Mouse (Mus musculus) kidney, embryonic 16.5 days (tissue): Measurements from ENCODE around the gene Icos. TPM values are rescaled to one million over a fixed set of nuclear protein-coding genes. Genes with fewer than 3 reads are reported as not detected.

ENCODE experiments used
- ATAC-seq: fragments of 200-750 bp; cut with Nextera tagmentation; 2 replicates; pipeline ENCODE4 v1.8.0; 2017; ENCODE audit warnings: moderate TSS enrichment; ENCODE audit not compliant: low FRiP score, low TSS enrichment
- H3K27ac ChIP-seq: fragments of 300-500 bp; sonication (generic); 2 replicates; pipeline ENCODE4 v1.5.1; 2014; ENCODE audit warnings: low read length
- H3K27me3 ChIP-seq: fragments of 300-500 bp; sonication (generic); 2 replicates; pipeline ENCODE4 v1.6.1; 2014; ENCODE audit warnings: low read length, control low read depth, mixed read lengths; ENCODE audit not compliant: insufficient read depth
- H3K36me3 ChIP-seq: fragments of 300-500 bp; sonication (generic); 2 replicates; pipeline ENCODE4 v1.6.1; 2014; ENCODE audit warnings: low read length, control low read depth, mixed read lengths; ENCODE audit not compliant: insufficient read depth
- H3K4me1 ChIP-seq: fragments of 300-500 bp; sonication (generic); 2 replicates; pipeline ENCODE4 v1.6.1; 2014; ENCODE audit warnings: low read length, control low read depth, mixed read lengths; ENCODE audit not compliant: insufficient read depth
- H3K4me2 ChIP-seq: fragments of 300-500 bp; sonication (generic); replicated peaks from 2 replicates; pipeline ENCODE4 v1.6.1; 2014; ENCODE audit warnings: low read depth, low read length
- H3K4me3 ChIP-seq: fragments of 300-500 bp; sonication (generic); 2 replicates; pipeline ENCODE4 v1.5.1; 2014; ENCODE audit warnings: mild to moderate bottlenecking, low read length
- H3K9ac ChIP-seq: fragments of 300-500 bp; sonication (generic); replicated peaks from 2 replicates; pipeline ENCODE4 v1.6.1; 2014; ENCODE audit warnings: low read length
- H3K9me3 ChIP-seq: fragments of 300-500 bp; sonication (generic); 2 replicates; pipeline ENCODE4 v1.6.1; 2016; ENCODE audit warnings: low read length, control low read depth
- WGBS: fragments of 180-500 bp; shearing (Covaris S2); extraction: QIAGEN DNeasy Blood & Tissue Kit; methylation state at CpG from one replicate; pipeline ENCODE4 v1.1.7; 2014; 5-methylcytosine and 5-hydroxymethylcytosine counted together
- polyA plus RNA-seq: library from polyadenylated mRNA; unstranded; fragments of >200 nt; fragmentation: Nextera tagmentation; extraction: Ambion mirVana; gene quantifications from 2 replicates; pipeline ENCODE4 v1.2.1, GENCODE M21; 2015

The Icos gene
- polyA plus RNA-seq, 1 experiment from 2014 or later = 0.07 TPM

GRCm38 (mm10) chr1:60958287-60958686 lies 19.4 kb upstream of the Icos start:
- Histone ChIP-seq H3K9ac (no peak overlapping the region), H3K4me2 (no peak overlapping the region), H3K27ac (no peak overlapping the region), H3K36me3 (no peaks in the 10 kb centered on the region), H3K27me3 (no peaks in the 10 kb centered on the region), H3K9me3 (no peaks in the 10 kb centered on the region), H3K4me3 (no peak overlapping the region), H3K4me1 (0 out of 2 replicates have a peak, but pooled peaks cover 4% of the 10 kb centered on the region)
- 70% methylated on average over 1 of the region's 1 CpGs for WGBS
- ATAC-seq = no peak

GRCm38 (mm10) chr1:60959246-60959645 lies 18.5 kb upstream of the Icos start:
- no peaks in the 10 kb centered on the region for H3K9me3 ChIP-seq
- H3K27me3 ChIP-seq = no peaks in the 10 kb centered on the region
- 0 out of 2 replicates have a peak, but pooled peaks cover 4% of the 10 kb centered on the region for H3K4me1 ChIP-seq
- H3K36me3 ChIP-seq = no peaks in the 10 kb centered on the region
- no peak overlapping the region for H3K9ac ChIP-seq
- H3K4me3 ChIP-seq = no peak overlapping the region
- no peak overlapping the region for H3K4me2 ChIP-seq
- 75% methylated on average over 4 of the region's 4 CpGs for WGBS
- H3K27ac ChIP-seq = no peak overlapping the region
- no peak for ATAC-seq

GRCm38 (mm10) chr1:60960451-60960850 lies 17.3 kb upstream of the Icos start:
- Histone ChIP-seq H3K4me1 (0 out of 2 replicates have a peak, but pooled peaks cover 4% of the 10 kb centered on the region), H3K27me3 (no peaks in the 10 kb centered on the region), H3K4me3 (no peak overlapping the region), H3K27ac (no peak overlapping the region), H3K36me3 (no peaks in the 10 kb centered on the region), H3K9ac (no peak overlapping the region), H3K4me2 (0 out of 2 replicates have a peak overlapping the region, but pooled peaks have one; percentile 15), H3K9me3 (no peaks in the 10 kb centered on the region)
- WGBS = 53% methylated on average over 11 of the region's 11 CpGs
- 0 out of 2 replicates have a peak, but pooled peaks have one; percentile 51 for ATAC-seq

- no peak; the same call in 1 of the 2 replicates for ATAC-seq
- H3K27me3 ChIP-seq = no peaks in the 10 kb centered on the region
- H3K9ac ChIP-seq = no peak overlapping the region
- H3K9me3 ChIP-seq = no peaks in the 10 kb centered on the region
- 0 out of 2 replicates have a peak, but pooled peaks cover 4% of the 10 kb centered on the region for H3K4me1 ChIP-seq
- 24% methylated on average over 4 of the region's 4 CpGs for WGBS
- no peak overlapping the region for H3K4me3 ChIP-seq
- no peaks in the 10 kb centered on the region for H3K36me3 ChIP-seq
- H3K27ac ChIP-seq = no peak overlapping the region
- 0 out of 2 replicates have a peak overlapping the region, but pooled peaks have one; percentile 15 for H3K4me2 ChIP-seq
These were observed 16.6 kb upstream of the Icos start for GRCm38 (mm10) chr1:60961080-60961479.

- no peaks in the 10 kb centered on the region for H3K27me3 ChIP-seq
- WGBS = 86% methylated on average over 4 of the region's 4 CpGs
- no peaks in the 10 kb centered on the region for H3K9me3 ChIP-seq
- no peak overlapping the region for H3K4me2 ChIP-seq
- no peak overlapping the region for H3K4me3 ChIP-seq
- 0 out of 2 replicates have a peak, but pooled peaks cover 4% of the 10 kb centered on the region for H3K4me1 ChIP-seq
- no peaks in the 10 kb centered on the region for H3K36me3 ChIP-seq
- no peak overlapping the region for H3K27ac ChIP-seq
- no peak for ATAC-seq
- no peak overlapping the region for H3K9ac ChIP-seq
These were observed 15.6 kb upstream of the Icos start for GRCm38 (mm10) chr1:60962095-60962494.

GRCm38 (mm10) chr1:60967521-60967920 lies 10.2 kb upstream of the Icos start:
- Histone ChIP-seq H3K36me3 (no peaks in the 10 kb centered on the region), H3K4me2 (no peak overlapping the region), H3K27ac (no peak overlapping the region), H3K9ac (no peak overlapping the region), H3K4me1 (no peaks in the 10 kb centered on the region), H3K27me3 (no peaks in the 10 kb centered on the region), H3K9me3 (no peaks in the 10 kb centered on the region), H3K4me3 (no peak overlapping the region)
- no peak for ATAC-seq
- WGBS = 33% methylated on average over 2 of the region's 2 CpGs

- no peaks in the 10 kb centered on the region for H3K9me3 ChIP-seq
- ATAC-seq = no peak
- no peak overlapping the region for H3K27ac ChIP-seq
- no peak overlapping the region for H3K9ac ChIP-seq
- H3K36me3 ChIP-seq = no peaks in the 10 kb centered on the region
- no peaks in the 10 kb centered on the region for H3K4me1 ChIP-seq
- no peak overlapping the region for H3K4me2 ChIP-seq
- WGBS = 77% methylated on average over 1 of the region's 1 CpGs
- no peak overlapping the region for H3K4me3 ChIP-seq
- H3K27me3 ChIP-seq = no peaks in the 10 kb centered on the region
These were observed 6.9 kb upstream of the Icos start for GRCm38 (mm10) chr1:60970846-60971245.

GRCm38 (mm10) chr1:60974221-60974620 lies 3.5 kb upstream of the Icos start:
- 90% methylated on average over 3 of the region's 3 CpGs for whole genome bisulfite sequencing
- ATAC-seq = no peak

GRCm38 (mm10) chr1:60975646-60976294 lies 2.0 kb upstream of the Icos start:
- Histone ChIP-seq H3K4me3 (no peak overlapping the region), H3K27me3 (no peaks in the 10 kb centered on the region), H3K4me1 (peaks cover 9% of the 10 kb centered on the region), H3K9ac (no peak overlapping the region), H3K27ac (no peak overlapping the region), H3K36me3 (no peaks in the 10 kb centered on the region), H3K4me2 (no peak overlapping the region), H3K9me3 (no peaks in the 10 kb centered on the region)
- no peak for ATAC-seq
- 91% methylated on average over 5 of the region's 5 CpGs for WGBS

More at GRCm38 (mm10) chr1:60974221-60974620, 3.5 kb upstream of the Icos start:
- no peaks in the 10 kb centered on the region for H3K36me3 ChIP-seq
- no peaks in the 10 kb centered on the region for H3K9me3 ChIP-seq
- H3K27ac ChIP-seq = no peak overlapping the region
- H3K9ac ChIP-seq = no peak overlapping the region
- no peaks in the 10 kb centered on the region for H3K27me3 ChIP-seq
- H3K4me3 ChIP-seq = no peak overlapping the region
- no peak overlapping the region for H3K4me2 ChIP-seq
- peaks cover 4% of the 10 kb centered on the region for H3K4me1 ChIP-seq

- Histone ChIP-seq H3K4me3 (no peak overlapping the region), H3K9ac (no peak overlapping the region), H3K4me1 (peaks cover 9% of the 10 kb centered on the region), H3K9me3 (no peaks in the 10 kb centered on the region), H3K4me2 (no peak overlapping the region), H3K36me3 (no peaks in the 10 kb centered on the region), H3K27ac (peak overlapping the region; percentile 32; the same call in 1 of the 2 replicates), H3K27me3 (no peaks in the 10 kb centered on the region)
- 40% methylated on average over 7 of the region's 7 CpGs for WGBS
- peak; percentile 91 for ATAC-seq
These were observed 1.6 kb downstream of the Icos start for GRCm38 (mm10) chr1:60979126-60979842.
